ENCODE assay signal across 8 mouse cellular contexts in genomic region chr11:76789252-76789651, GRCm38 (mm10). TPM values are rescaled to one million over a fixed set of nuclear protein-coding genes. Genes with fewer than 3 reads are reported as not detected.
DNase-seq lines count a peak whose midpoint lies in the region; ATAC-seq and TF ChIP-seq lines count a peak whose summit lies in the region.

No protein-coding gene starts in this region.

- 98% methylated on average over 1 of the region's 1 CpGs for WGBS in thymus, adult 2 months

- no peak for TF ChIP-seq CTCF in thymus, adult 2 months (IDR thresholded peaks at IDR 0.05; ENCODE audit: borderline replicate concordance, control insufficient read depth, extremely low read depth, insufficient read depth, low read length, poor library complexity)

- no peaks in the 10 kb centered on the region for H3K36me3 ChIP-seq in thymus, adult 2 months (ENCODE audit: control insufficient read depth, insufficient read depth, low read length)

- H3K4me1 ChIP-seq in thymus, adult 2 months (replicated peaks; ENCODE audit: control insufficient read depth, insufficient read depth, low read length), result no peaks in the 10 kb centered on the region

- no peak for TF ChIP-seq POLR2A in thymus, adult 2 months (IDR thresholded peaks at IDR 0.05; ENCODE audit: control insufficient read depth, extremely low read depth, insufficient read depth, low read length, poor library complexity)

- H3K27ac ChIP-seq in thymus, adult 2 months (ENCODE audit: control insufficient read depth, insufficient read depth, low read length), result no peak overlapping the region

- no peak for ATAC-seq in frontal cortex, adult (ENCODE audit: low TSS enrichment)

- no peak overlapping the region for H3K4me3 ChIP-seq in thymus, adult 2 months (ENCODE audit: control insufficient read depth, insufficient read depth, low read length)

- peak; percentile 18 to 43 for DNase-seq in frontal cortex, postnatal 36 days (ENCODE audit: low spot score in 2 of 2)
- peak; percentile 36 for DNase-seq in thymus, adult 2 months
- DNase-seq in thymus, adult 18-20 months, result no peak
- DNase-seq in cerebellum, adult 11-12 months, result peak; percentile 18
- DNase-seq in gastrocnemius, postnatal 14 days, result peak; percentile 24
- DNase-seq in left cerebral cortex, postnatal 14 days (ENCODE audit: low spot score in 2 of 2), result peak; percentile 50 to 68
- peak; percentile 77 for DNase-seq in retina, postnatal 1 day

- intact Hi-C loops in gastrocnemius, postnatal 14 days (cut with DNase I; ENCODE audit: low total_unique reads), result no loop called here
- intact Hi-C loops in left cerebral cortex, postnatal 14 days (cut with DNase I), result loop anchor here (5.0 kb wide), 1 partner anchor 103 kb away; no protein-coding TSS in a partner anchor

- no peaks in the 10 kb centered on the region for H3K27me3 ChIP-seq in thymus, adult 2 months (ENCODE audit: control insufficient read depth, insufficient read depth, low read length)

RNA-seq across cellular contexts. Expression of gene Gosr1, which starts 25.9 kb away (rescaled TPM):
- 25.9 and 26.7 TPM in 2 replicates for polyA plus RNA-seq in thymus, adult 2 months (2012; rRNA removed)
- 10 to 100 TPM; 20.1 to 21.8 TPM for total RNA-seq in gastrocnemius, postnatal 14 days (2021)
- 10 to 100 TPM; 43.2 to 46.4 TPM for total RNA-seq in left cerebral cortex, postnatal 14 days (2021)

RNA-seq across cellular contexts. Expression of gene Cpd, which starts 57.6 kb away (rescaled TPM):
- polyA plus RNA-seq in thymus, adult 2 months (2012; rRNA removed), result 6.7 and 7.5 TPM in 2 replicates
- 10 to 100 TPM; 39.4 to 50.8 TPM for total RNA-seq in gastrocnemius, postnatal 14 days (2021)
- total RNA-seq in left cerebral cortex, postnatal 14 days (2021), result 10 to 100 TPM; 63.4 to 64.6 TPM

Comparison
In these comparisons a context has a peak if more than half of its experiments do, and no peak if none do; other contexts are left out.
1. DNase-seq: peak in frontal cortex, postnatal 36 days (2 of 2), thymus, adult 2 months (single experiment), cerebellum, adult 11-12 months (single experiment), gastrocnemius, postnatal 14 days (single experiment), left cerebral cortex, postnatal 14 days (2 of 2) and retina, postnatal 1 day (single experiment); none in thymus, adult 18-20 months (0 of 2).